Mouse (Mus musculus): ENCODE results near the gene Efemp2.
A peak's percentile ranks its signal among the peaks of the same experiment; 100 is the strongest.

The Efemp2 gene

GRCm38 (mm10) chr19:5451766-5452165, 22.0 kb upstream of the Efemp2 start:
- no peak for DNase-seq (ENCODE audit: low read depth)

- no peak for DNase-seq (ENCODE audit: low read depth)
Measured at GRCm38 (mm10) chr19:5455037-5455436, 18.7 kb upstream of the Efemp2 start.

GRCm38 (mm10) chr19:5455568-5455967, 18.2 kb upstream of the Efemp2 start:
- DNase-seq (ENCODE audit: low read depth) = no peak

GRCm38 (mm10) chr19:5456241-5456921, 17.4 kb upstream of the Efemp2 start:
- no peak for DNase-seq (ENCODE audit: low read depth)

- DNase-seq (ENCODE audit: low read depth) = peak; percentile 94
Measured at GRCm38 (mm10) chr19:5456922-5457745, 16.6 kb upstream of the Efemp2 start.

- no peak for DNase-seq (ENCODE audit: low read depth)
Measured at GRCm38 (mm10) chr19:5457746-5458442, 15.9 kb upstream of the Efemp2 start, which contains the start of gene Ccdc85b. Gene Ccdc85b (minus strand): TSS chr19:5457894.

- no peak for DNase-seq (ENCODE audit: low read depth)
Measured at GRCm38 (mm10) chr19:5459019-5459418, 14.7 kb upstream of the Efemp2 start.

- no peak for DNase-seq (ENCODE audit: low read depth)
Measured at GRCm38 (mm10) chr19:5459896-5460295, 13.9 kb upstream of the Efemp2 start.

GRCm38 (mm10) chr19:5460465-5460911, 13.3 kb upstream of the Efemp2 start, which contains the start of gene Fibp:
Gene Fibp (plus strand): TSS chr19:5460615.
- DNase-seq (ENCODE audit: low read depth) = peak; percentile 88

GRCm38 (mm10) chr19:5461411-5461810, 12.3 kb upstream of the Efemp2 start:
- DNase-seq (ENCODE audit: low read depth) = no peak

GRCm38 (mm10) chr19:5463212-5463611, 10.5 kb upstream of the Efemp2 start:
- no peak for DNase-seq (ENCODE audit: low read depth)

- DNase-seq (ENCODE audit: low read depth) = peak; percentile 73
Measured at GRCm38 (mm10) chr19:5463791-5464562, 9.8 kb upstream of the Efemp2 start.

GRCm38 (mm10) chr19:5465037-5465436, 8.7 kb upstream of the Efemp2 start:
- no peak for DNase-seq (ENCODE audit: low read depth)

GRCm38 (mm10) chr19:5466916-5467500, 6.7 kb upstream of the Efemp2 start:
- DNase-seq (ENCODE audit: low read depth) = no peak

GRCm38 (mm10) chr19:5468374-5468773, 5.4 kb upstream of the Efemp2 start, which contains the start of gene Ctsw:
Gene Ctsw (minus strand): TSS chr19:5468507.
- DNase-seq (ENCODE audit: low read depth) = peak; percentile 63

- DNase-seq (ENCODE audit: low read depth) = no peak
Measured at GRCm38 (mm10) chr19:5471846-5472245, 1.9 kb upstream of the Efemp2 start.

- no peak for DNase-seq (ENCODE audit: low read depth)
Measured at GRCm38 (mm10) chr19:5472857-5473256, 897 bp upstream of the Efemp2 start.

- no peak for DNase-seq (ENCODE audit: low read depth)
Measured at GRCm38 (mm10) chr19:5474281-5475068, 721 bp downstream of the Efemp2 start.

GRCm38 (mm10) chr19:5475069-5475714, 1.4 kb downstream of the Efemp2 start:
- DNase-seq (ENCODE audit: low read depth) = no peak
